Mouse (Mus musculus) hindbrain, embryonic 15.5 days (tissue): Measurements from ENCODE around the gene Egfl8. TPM values are rescaled to one million over a fixed set of nuclear protein-coding genes. Genes with fewer than 3 reads are reported as not detected.

Experiments
- ATAC-seq: fragments of 200-750 bp; cut with Nextera tagmentation; 2 replicates; pipeline ENCODE4 v1.8.0; 2017; ENCODE audit warnings: low read depth, moderate number of reproducible peaks, moderate TSS enrichment; ENCODE audit not compliant: low FRiP score
- H3K27ac ChIP-seq: fragments of 300-500 bp; sonication (generic); replicated peaks from 2 replicates; pipeline ENCODE4 v1.5.1; 2015; ENCODE audit warnings: mild to moderate bottlenecking, inconsistent platforms
- H3K27me3 ChIP-seq: fragments of 300-500 bp; sonication (generic); 2 replicates; pipeline ENCODE4 v1.6.1; 2015; ENCODE audit warnings: control low read depth, inconsistent platforms
- H3K36me3 ChIP-seq: fragments of 300-500 bp; sonication (generic); 2 replicates; pipeline ENCODE4 v1.6.1; 2015; ENCODE audit warnings: control low read depth, inconsistent platforms
- H3K4me1 ChIP-seq: fragments of 300-500 bp; sonication (generic); replicated peaks from 2 replicates; pipeline ENCODE4 v1.6.1; 2015; ENCODE audit warnings: control low read depth, inconsistent platforms
- H3K4me2 ChIP-seq: fragments of 300-500 bp; sonication (generic); 2 replicates; pipeline ENCODE4 v1.6.1; 2015; ENCODE audit warnings: moderate library complexity, mild to moderate bottlenecking, inconsistent platforms
- H3K4me3 ChIP-seq: fragments of 300-500 bp; sonication (generic); 2 replicates; pipeline ENCODE4 v1.5.1; 2015; ENCODE audit warnings: mild to moderate bottlenecking, inconsistent platforms
- H3K9ac ChIP-seq: fragments of 300-500 bp; sonication (generic); 2 replicates; pipeline ENCODE4 v1.6.1; 2015; ENCODE audit warnings: inconsistent platforms
- H3K9me3 ChIP-seq: fragments of 300-500 bp; sonication (generic); 2 replicates; pipeline ENCODE4 v1.6.1; 2016; ENCODE audit warnings: control low read depth, inconsistent platforms
- WGBS: fragments of 180-500 bp; shearing (Covaris S2); methylation state at CpG from one replicate; pipeline ENCODE4 v1.1.7; 2015; 5-methylcytosine and 5-hydroxymethylcytosine counted together
- polyA plus RNA-seq: library from polyadenylated mRNA; unstranded; fragments of >200 nt; fragmentation: Nextera tagmentation; extraction: Ambion mirVana; gene quantifications from 2 replicates; pipeline ENCODE4 v1.2.1, GENCODE M21; 2015

The Egfl8 gene
- polyA plus RNA-seq, 1 experiment from 2014 or later: 10.1 TPM

DNA sequence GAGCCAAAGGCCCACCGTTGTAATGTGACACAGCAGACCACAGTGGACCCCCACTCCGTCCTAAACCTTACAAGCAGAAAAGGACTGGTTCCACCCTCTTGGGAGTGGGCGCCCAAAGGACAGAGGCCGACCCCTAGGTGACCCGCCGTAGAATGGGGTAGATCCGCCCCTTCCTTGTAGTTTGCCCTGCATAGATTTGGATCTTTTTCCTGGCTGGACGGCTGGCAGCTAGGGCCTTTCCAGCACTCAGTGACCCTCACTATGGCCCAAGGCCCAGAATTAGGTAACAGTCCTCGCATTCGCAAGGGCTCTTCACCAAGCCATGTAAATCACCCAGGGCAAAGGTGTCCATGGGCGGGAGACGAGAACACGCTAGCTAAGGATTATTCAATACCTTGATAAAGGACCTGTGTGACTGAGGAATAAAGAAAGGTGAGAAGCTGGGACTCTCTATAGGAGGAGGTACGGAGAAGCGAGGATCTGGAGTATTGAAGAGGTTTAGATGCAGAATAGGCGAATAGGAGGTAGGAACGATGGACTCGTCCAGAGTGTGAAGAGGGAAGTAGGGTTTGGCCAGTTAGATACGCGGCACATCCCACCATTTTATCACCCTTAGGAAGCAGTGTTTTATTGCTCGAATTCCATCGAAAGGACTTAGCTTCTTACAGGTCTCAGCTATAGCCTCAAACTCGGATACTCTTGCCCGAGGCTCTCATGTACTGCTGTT lies 11.1 kb downstream of the Egfl8 start:
- peaks cover 14% of the 10 kb centered on the region for H3K36me3 ChIP-seq
- H3K27ac ChIP-seq: peak overlapping the region; percentile 95
- H3K9ac ChIP-seq: peak overlapping the region; percentile 87
- peaks cover 56% of the 10 kb centered on the region for H3K4me1 ChIP-seq
- H3K9me3 ChIP-seq: no peaks in the 10 kb centered on the region
- H3K27me3 ChIP-seq: no peaks in the 10 kb centered on the region
- H3K4me2 ChIP-seq: peak overlapping the region; percentile 92
- H3K4me3 ChIP-seq: peak overlapping the region; percentile 67
- no peak for ATAC-seq
- WGBS: 16% methylated on average over 24 of the region's 24 CpGs

GRCm38 (mm10) chr17:34604061-34604508 lies 11.7 kb downstream of the Egfl8 start, which contains the start of gene Agpat1:
Agpat1 (plus strand) TSS chr17:34604262.
- Histone ChIP-seq H3K27me3 (no peaks in the 10 kb centered on the region), H3K9me3 (no peaks in the 10 kb centered on the region), H3K4me1 (peaks cover 53% of the 10 kb centered on the region), H3K4me2 (peak within 1 kb of the TSS; percentile 92), H3K27ac (peak within 1 kb of the TSS; percentile 95), H3K9ac (peak within 1 kb of the TSS; percentile 87), H3K36me3 (peaks cover 14% of the 10 kb centered on the region), H3K4me3 (peak within 1 kb of the TSS; percentile 67)
- WGBS: 0% methylated on average over 35 of the region's 35 CpGs
- ATAC-seq: peak; percentile 91

DNA sequence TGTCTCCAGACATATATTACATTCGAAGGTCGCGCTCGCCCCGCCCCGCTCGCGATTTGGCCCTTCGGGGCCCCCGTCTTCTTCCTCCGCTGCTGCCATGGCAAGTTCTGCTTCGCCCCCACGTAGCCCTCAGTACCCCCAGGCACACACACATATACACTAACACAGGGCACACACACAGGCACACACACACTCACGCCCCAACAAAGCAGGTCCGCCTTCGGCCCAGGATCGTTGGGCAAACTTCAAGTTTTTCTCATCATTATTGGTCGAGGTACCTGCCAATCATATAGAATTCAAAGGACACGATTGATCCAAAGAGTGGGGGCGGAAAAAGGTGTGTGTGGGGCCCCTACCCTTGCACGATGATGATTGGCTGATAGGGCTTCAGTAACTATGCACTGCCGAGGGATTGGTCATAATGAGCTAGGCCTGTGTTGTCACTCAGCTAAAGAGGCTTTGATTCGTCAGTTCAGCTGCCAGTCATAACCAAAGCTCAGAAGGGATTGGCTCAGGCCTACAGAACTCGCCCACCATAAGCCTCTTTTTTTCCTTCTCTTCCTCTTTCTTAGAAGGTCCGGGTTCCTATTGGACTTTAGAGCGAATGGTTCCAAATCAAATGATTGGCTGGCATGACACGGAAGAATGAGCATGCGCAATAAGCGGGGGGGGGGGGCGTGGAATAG lies 12.3 kb downstream of the Egfl8 start, which contains the start of gene Rnf5:
Gene Rnf5 (minus strand): TSS at position 316 of the 686 bp plus-strand sequence.
- H3K27me3 ChIP-seq: no peaks in the 10 kb centered on the region
- peak within 1 kb of the TSS; percentile 95 for H3K27ac ChIP-seq
- H3K4me1 ChIP-seq: peaks cover 47% of the 10 kb centered on the region
- H3K9ac ChIP-seq: peak within 1 kb of the TSS; percentile 87
- H3K36me3 ChIP-seq: peaks cover 14% of the 10 kb centered on the region
- no peaks in the 10 kb centered on the region for H3K9me3 ChIP-seq
- peak within 1 kb of the TSS; percentile 92 for H3K4me2 ChIP-seq
- under 1% methylated on average over 30 of the region's 30 CpGs for WGBS
- H3K4me3 ChIP-seq: peak within 1 kb of the TSS; percentile 67
- peak; percentile 94 for ATAC-seq

GRCm38 (mm10) chr17:34601796-34602195 lies 14.0 kb downstream of the Egfl8 start:
- H3K9ac ChIP-seq: no peak overlapping the region
- H3K4me1 ChIP-seq: peaks cover 30% of the 10 kb centered on the region
- peaks cover 14% of the 10 kb centered on the region for H3K36me3 ChIP-seq
- H3K4me3 ChIP-seq: peak overlapping the region; percentile 58; the same call in 1 of the 2 replicates
- no peaks in the 10 kb centered on the region for H3K27me3 ChIP-seq
- H3K4me2 ChIP-seq: peak overlapping the region; percentile 85
- WGBS: 89% methylated on average over 12 of the region's 12 CpGs
- H3K27ac ChIP-seq: no peak overlapping the region
- no peak for ATAC-seq
- H3K9me3 ChIP-seq: no peaks in the 10 kb centered on the region

DNA sequence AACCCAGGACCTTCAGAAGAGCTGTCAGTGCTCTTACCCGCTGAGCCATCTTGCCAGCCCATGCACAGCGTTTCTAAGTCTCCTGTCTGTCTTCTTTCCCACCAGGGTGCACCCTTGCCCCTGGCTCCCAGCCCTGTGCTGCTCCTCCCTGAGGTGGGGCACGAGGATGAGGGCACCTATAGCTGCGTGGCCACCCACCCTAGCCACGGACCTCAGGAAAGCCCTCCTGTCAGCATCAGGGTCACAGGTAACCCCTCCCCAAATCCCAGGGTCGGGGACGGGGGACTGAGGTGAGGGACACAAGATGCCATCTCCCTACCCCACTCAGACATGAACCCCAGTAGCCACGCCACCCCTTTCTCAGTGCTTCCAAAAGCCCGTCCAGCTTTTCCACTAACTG lies 15.9 kb downstream of the Egfl8 start:
- ATAC-seq: no peak
- H3K4me2 ChIP-seq: no peak overlapping the region
- 74% methylated on average over 9 of the region's 9 CpGs for WGBS

GRCm38 (mm10) chr17:34597566-34598095 lies 18.1 kb downstream of the Egfl8 start, which contains the start of gene Ager:
Ager (plus strand) TSS chr17:34597862.
- Histone ChIP-seq H3K27ac (no peak within 1 kb of the TSS), H3K36me3 (peaks cover 31% of the 10 kb centered on the region), H3K9ac (no peak within 1 kb of the TSS)

More for the DNA sequence above, 15.9 kb downstream of the Egfl8 start:
- peaks cover 25% of the 10 kb centered on the region for H3K36me3 ChIP-seq
- no peak overlapping the region for H3K27ac ChIP-seq
- no peaks in the 10 kb centered on the region for H3K9me3 ChIP-seq
- no peak overlapping the region for H3K4me3 ChIP-seq
- H3K4me1 ChIP-seq: peaks cover 29% of the 10 kb centered on the region
- no peaks in the 10 kb centered on the region for H3K27me3 ChIP-seq
- no peak overlapping the region for H3K9ac ChIP-seq

GRCm38 (mm10) chr17:34596098-34596497 lies 19.7 kb downstream of the Egfl8 start:
- Histone ChIP-seq H3K9ac (no peak overlapping the region), H3K4me2 (no peak overlapping the region), H3K27me3 (no peaks in the 10 kb centered on the region), H3K27ac (no peak overlapping the region), H3K4me1 (peaks cover 39% of the 10 kb centered on the region), H3K4me3 (no peak overlapping the region), H3K36me3 (peaks cover 26% of the 10 kb centered on the region), H3K9me3 (no peaks in the 10 kb centered on the region)
- ATAC-seq: no peak
- WGBS: 78% methylated on average over 8 of the region's 8 CpGs

More at GRCm38 (mm10) chr17:34597566-34598095, 18.1 kb downstream of the Egfl8 start, which contains the start of gene Ager:
- Histone ChIP-seq H3K27me3 (no peaks in the 10 kb centered on the region), H3K4me2 (no peak within 1 kb of the TSS), H3K9me3 (no peaks in the 10 kb centered on the region), H3K4me3 (no peak within 1 kb of the TSS), H3K4me1 (peaks cover 41% of the 10 kb centered on the region)
- no peak for ATAC-seq
- WGBS: 31% methylated on average over 6 of the region's 6 CpGs

GRCm38 (mm10) chr17:34593752-34594525 lies 21.8 kb downstream of the Egfl8 start:
- peak overlapping the region; percentile 98 for H3K27ac ChIP-seq
- no peak for ATAC-seq
- peak overlapping the region; percentile 95 for H3K9ac ChIP-seq
- H3K9me3 ChIP-seq: no peaks in the 10 kb centered on the region
- peak overlapping the region; percentile 89 for H3K4me2 ChIP-seq
- peaks cover 17% of the 10 kb centered on the region for H3K36me3 ChIP-seq
- H3K4me1 ChIP-seq: peaks cover 57% of the 10 kb centered on the region
- H3K4me3 ChIP-seq: peak overlapping the region; percentile 85
- H3K27me3 ChIP-seq: no peaks in the 10 kb centered on the region
- WGBS: 47% methylated on average over 34 of the region's 34 CpGs

DNA sequence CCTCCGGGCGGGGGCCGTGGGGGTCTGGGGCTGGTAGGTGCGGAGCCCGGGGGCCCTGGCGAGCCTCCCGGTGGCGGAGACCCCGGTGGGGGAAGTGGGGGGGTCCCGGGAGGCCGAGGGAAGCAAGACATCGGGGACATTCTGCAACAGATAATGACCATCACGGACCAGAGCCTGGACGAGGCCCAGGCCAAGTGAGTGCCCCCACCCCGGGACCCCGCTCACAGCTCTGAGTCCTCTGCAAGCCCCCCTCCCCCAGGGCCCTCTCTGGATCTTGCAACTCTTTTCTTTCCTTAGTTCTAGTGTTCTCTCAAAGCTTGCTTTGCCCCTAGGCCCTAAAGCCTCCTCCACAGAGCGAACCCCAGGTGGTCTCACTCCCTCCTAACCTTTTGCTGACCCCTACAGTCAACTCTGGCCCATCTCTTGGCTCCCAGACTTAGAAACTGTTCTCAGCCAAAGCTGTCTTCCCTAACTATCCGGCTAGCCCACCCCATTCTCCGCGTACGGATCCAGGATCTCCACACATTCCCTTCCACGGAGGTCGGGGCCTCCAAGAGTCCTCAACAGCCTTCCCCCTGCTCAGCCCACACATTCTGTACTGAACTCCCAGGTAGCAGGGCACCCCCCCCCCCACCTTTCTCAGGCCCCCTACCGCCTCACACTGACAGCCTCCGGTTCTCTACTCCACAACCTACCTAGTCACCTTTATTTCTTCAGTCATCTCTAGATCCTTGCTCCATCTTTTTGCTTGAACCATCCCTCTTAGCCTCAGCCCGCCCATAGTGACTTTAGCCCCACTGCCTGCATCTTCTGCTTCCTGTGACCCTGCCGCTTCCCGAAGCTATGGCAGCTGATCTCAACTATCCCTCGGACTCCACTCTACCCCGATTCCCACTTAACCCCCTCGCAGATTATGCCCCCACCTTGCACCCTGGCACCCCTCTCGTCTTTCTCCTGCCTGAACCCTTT lies 22.9 kb downstream of the Egfl8 start:
- ATAC-seq: peak; percentile 20; the same call in 1 of the 2 replicates
- Histone ChIP-seq H3K4me1 (peaks cover 67% of the 10 kb centered on the region), H3K9ac (peak overlapping the region; percentile 95), H3K4me2 (peak overlapping the region; percentile 89), H3K9me3 (no peaks in the 10 kb centered on the region), H3K36me3 (peaks cover 17% of the 10 kb centered on the region), H3K27me3 (no peaks in the 10 kb centered on the region), H3K4me3 (peak overlapping the region; percentile 85), H3K27ac (peak overlapping the region; percentile 98)
- 2% methylated on average over 25 of the region's 32 CpGs for WGBS

DNA sequence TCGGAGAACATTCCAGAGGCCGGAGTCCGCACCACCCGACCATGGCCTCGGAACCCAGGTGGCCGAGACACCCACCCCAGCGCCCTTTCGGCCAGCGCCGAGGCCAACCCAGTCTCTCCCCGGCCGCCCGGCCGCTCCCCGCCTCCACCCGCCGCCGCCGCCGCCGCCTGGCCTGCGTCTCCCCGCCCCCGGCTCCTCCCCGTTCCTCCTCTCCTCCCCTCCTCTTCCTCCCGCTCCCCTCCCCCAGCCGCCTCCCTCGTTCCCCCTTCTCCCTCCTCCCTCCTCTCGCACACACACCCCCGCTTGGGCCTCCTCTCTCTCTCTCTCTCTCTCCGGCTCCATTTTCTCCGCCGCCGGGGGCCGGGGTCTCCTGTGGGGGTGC lies 23.8 kb downstream of the Egfl8 start:
- peak overlapping the region; percentile 95 for H3K9ac ChIP-seq
- H3K9me3 ChIP-seq: no peaks in the 10 kb centered on the region
- peak; percentile 29 for ATAC-seq
- peaks cover 17% of the 10 kb centered on the region for H3K36me3 ChIP-seq
- peaks cover 69% of the 10 kb centered on the region for H3K4me1 ChIP-seq
- H3K27ac ChIP-seq: peak overlapping the region; percentile 98
- H3K27me3 ChIP-seq: no peaks in the 10 kb centered on the region
- H3K4me3 ChIP-seq: peak overlapping the region; percentile 85
- peak overlapping the region; percentile 89 for H3K4me2 ChIP-seq
- WGBS: under 1% methylated on average over 27 of the region's 35 CpGs
